Mouse (Mus musculus): ENCODE measurements at regions not wholly inside any gene's neighbourhood (a gene's known extent, or its start where the extent isn't known, plus 50 kb on each side); places are given as distances from the start of the nearest gene placed in this dataset.

DNA sequence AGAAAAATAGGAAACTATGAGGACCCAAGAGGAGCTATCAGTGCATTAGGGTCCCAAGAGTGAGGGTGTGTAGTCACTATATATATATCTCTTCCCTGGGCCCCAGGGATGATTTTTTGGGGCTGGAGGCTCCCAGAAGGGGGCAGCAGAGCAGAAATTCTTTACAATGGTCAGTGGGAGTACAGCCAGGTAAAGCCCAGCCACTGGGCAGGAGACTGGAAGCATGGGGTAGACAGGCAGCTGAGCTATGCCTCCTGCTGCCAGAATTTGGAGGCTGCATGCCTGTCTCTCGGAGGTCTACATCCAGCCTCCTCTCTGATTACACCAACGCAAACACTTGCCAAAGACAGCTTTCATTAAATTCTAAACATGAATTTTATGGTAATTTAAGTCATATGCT is 202.7 kb upstream of the Irx1 start:
- TF ChIP-seq CTCF (IDR thresholded peaks at IDR 0.05; ENCODE audit: low read depth) = no peak
- TF ChIP-seq EP300 (optimal IDR thresholded peaks at IDR 0.05) = no peak

Measured in stomach, postnatal 0 days (tissue).